Mouse (Mus musculus) spleen, postnatal 36 days (tissue): ENCODE results near the gene Ankfn1.

ENCODE experiments used
- DNase-seq, 2 experiments: peaks; one replicate each; pipeline ENCODE4 v3.0.0; 2022; ENCODE audit warnings: low spot score in 2 of 2, mixed read lengths in 1 of 2

Ankfn1 gene

GRCm38 (mm10) chr11:89777431-89777830, at the start of gene Ankfn1:
TSS of gene Ankfn1 (minus strand) at chr11:89777653.
- no peak for DNase-seq

- DNase-seq = no peak
Observed at GRCm38 (mm10) chr11:89823661-89824446, 46.4 kb upstream of the Ankfn1 start.

GRCm38 (mm10) chr11:89818594-89818993, 41.1 kb upstream of the Ankfn1 start:
- no peak for DNase-seq

GRCm38 (mm10) chr11:89811403-89811802, 34.0 kb upstream of the Ankfn1 start:
- no peak for DNase-seq

- no peak for DNase-seq
Observed at GRCm38 (mm10) chr11:89807998-89808397, 30.5 kb upstream of the Ankfn1 start.

GRCm38 (mm10) chr11:89804822-89805221, 27.4 kb upstream of the Ankfn1 start:
- DNase-seq = no peak

- DNase-seq = no peak
Observed at GRCm38 (mm10) chr11:89803974-89804373, 26.5 kb upstream of the Ankfn1 start.

GRCm38 (mm10) chr11:89792709-89793108, 15.3 kb upstream of the Ankfn1 start:
- no peak for DNase-seq

- DNase-seq = no peak
Observed at GRCm38 (mm10) chr11:89776070-89776469, 1.4 kb downstream of the Ankfn1 start.

GRCm38 (mm10) chr11:89774913-89775312, 2.5 kb downstream of the Ankfn1 start:
- DNase-seq = no peak

GRCm38 (mm10) chr11:89772941-89773340, 4.5 kb downstream of the Ankfn1 start:
- DNase-seq = no peak

GRCm38 (mm10) chr11:89765770-89766148, 11.7 kb downstream of the Ankfn1 start:
- DNase-seq = no peak

- no peak for DNase-seq
Observed at GRCm38 (mm10) chr11:89765014-89765769, 12.3 kb downstream of the Ankfn1 start.

- DNase-seq = no peak
Observed at GRCm38 (mm10) chr11:89733973-89734693, 43.3 kb downstream of the Ankfn1 start.

- no peak for DNase-seq
Observed at GRCm38 (mm10) chr11:89733526-89733925, 43.9 kb downstream of the Ankfn1 start.

- peak; percentile 1 to 10 for DNase-seq
Observed at GRCm38 (mm10) chr11:89720847-89721246, 56.6 kb downstream of the Ankfn1 start.

GRCm38 (mm10) chr11:89718491-89718982, 58.9 kb downstream of the Ankfn1 start:
- DNase-seq = no peak

- no peak for DNase-seq
Observed at GRCm38 (mm10) chr11:89716351-89716750, 61.1 kb downstream of the Ankfn1 start.

- no peak for DNase-seq
Observed at GRCm38 (mm10) chr11:89708526-89708925, 68.9 kb downstream of the Ankfn1 start.

- DNase-seq = no peak
Observed at GRCm38 (mm10) chr11:89696431-89697403, 80.7 kb downstream of the Ankfn1 start.

GRCm38 (mm10) chr11:89693686-89694085, 83.8 kb downstream of the Ankfn1 start:
- no peak for DNase-seq
